Mouse (Mus musculus) forebrain, embryonic 16.5 days (tissue): ENCODE measurements around the gene Gpc6. TPM values are rescaled to one million over a fixed set of nuclear protein-coding genes. Genes with fewer than 3 reads are reported as not detected.
A peak's percentile ranks its signal among the peaks of the same experiment; 100 is the strongest.

Experiments used
- ATAC-seq: fragments of 200-750 bp; cut with Nextera tagmentation; 2 replicates; pipeline ENCODE4 v1.8.0; 2017; ENCODE audit warnings: mild to moderate bottlenecking, moderate library complexity
- H3K27ac ChIP-seq: fragments of 300-500 bp; sonication (generic); 2 replicates; pipeline ENCODE4 v1.5.1; 2014; ENCODE audit warnings: low read length, control low read depth
- H3K27me3 ChIP-seq: fragments of 300-500 bp; sonication (generic); replicated peaks from 2 replicates; pipeline ENCODE4 v1.6.1; 2014; ENCODE audit warnings: low read length; ENCODE audit not compliant: control insufficient read depth, insufficient read depth
- H3K36me3 ChIP-seq: fragments of 300-500 bp; sonication (generic); 2 replicates; pipeline ENCODE4 v1.6.1; 2014; ENCODE audit not compliant: control insufficient read depth, insufficient read depth
- H3K4me1 ChIP-seq: fragments of 300-500 bp; sonication (generic); replicated peaks from 2 replicates; pipeline ENCODE4 v1.6.1; 2014; ENCODE audit warnings: low read length; ENCODE audit not compliant: control insufficient read depth, insufficient read depth
- H3K4me2 ChIP-seq: fragments of 300-500 bp; sonication (generic); 2 replicates; pipeline ENCODE4 v1.6.1; 2014; ENCODE audit warnings: mild to moderate bottlenecking, low read length, control low read depth
- H3K4me3 ChIP-seq: fragments of 300-500 bp; sonication (generic); replicated peaks from 2 replicates; pipeline ENCODE4 v1.5.1; 2014; ENCODE audit warnings: mild to moderate bottlenecking, low read length, control low read depth
- H3K9ac ChIP-seq: fragments of 300-500 bp; sonication (generic); replicated peaks from 2 replicates; pipeline ENCODE4 v1.6.1; 2014; ENCODE audit warnings: low read depth, low read length, control low read depth
- H3K9me3 ChIP-seq: fragments of 300-500 bp; sonication (generic); 2 replicates; pipeline ENCODE4 v1.6.1; 2016; ENCODE audit warnings: low read length; ENCODE audit not compliant: control insufficient read depth
- WGBS: fragments of 180-500 bp; shearing (Covaris S2); extraction: QIAGEN DNeasy Blood & Tissue Kit; methylation state at CpG from one replicate; pipeline ENCODE4 v1.1.7; 2014; 5-methylcytosine and 5-hydroxymethylcytosine counted together
- polyA plus RNA-seq: library from polyadenylated mRNA; unstranded; fragments of >200 nt; fragmentation: Nextera tagmentation; extraction: Ambion mirVana; gene quantifications from 2 replicates; pipeline ENCODE4 v1.2.1, GENCODE M21; 2015

Gpc6 gene
- polyA plus RNA-seq, 1 experiment from 2014 or later: 18.2 TPM

DNA sequence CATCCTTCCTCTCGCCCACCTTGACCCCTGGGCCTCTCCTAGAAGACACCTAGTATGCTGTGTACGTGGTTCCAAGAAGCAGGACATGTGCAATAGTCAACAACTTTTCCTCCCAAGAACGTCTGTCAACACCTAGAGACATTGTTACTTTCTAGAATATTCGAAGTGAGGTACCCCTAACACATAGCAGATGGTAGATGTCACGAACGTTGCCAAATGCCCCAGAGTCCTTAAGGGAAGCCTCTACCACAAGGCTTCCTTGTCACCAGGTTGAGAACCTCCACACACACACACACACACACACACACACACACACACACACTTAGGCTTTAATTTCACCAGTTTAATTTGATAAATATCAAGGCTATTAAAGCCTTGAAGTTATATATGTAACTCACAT lies 600.0 kb downstream of the Gpc6 start:
- WGBS: 78% methylated on average over 6 of the region's 6 CpGs
- H3K4me2 ChIP-seq: no peak overlapping the region
- H3K4me3 ChIP-seq: no peak overlapping the region
- H3K4me1 ChIP-seq: peaks cover 9% of the 10 kb centered on the region
- no peak overlapping the region for H3K27ac ChIP-seq
- H3K9me3 ChIP-seq: no peaks in the 10 kb centered on the region
- ATAC-seq: no peak
- no peaks in the 10 kb centered on the region for H3K27me3 ChIP-seq
- H3K9ac ChIP-seq: no peak overlapping the region
- H3K36me3 ChIP-seq: no peaks in the 10 kb centered on the region

DNA sequence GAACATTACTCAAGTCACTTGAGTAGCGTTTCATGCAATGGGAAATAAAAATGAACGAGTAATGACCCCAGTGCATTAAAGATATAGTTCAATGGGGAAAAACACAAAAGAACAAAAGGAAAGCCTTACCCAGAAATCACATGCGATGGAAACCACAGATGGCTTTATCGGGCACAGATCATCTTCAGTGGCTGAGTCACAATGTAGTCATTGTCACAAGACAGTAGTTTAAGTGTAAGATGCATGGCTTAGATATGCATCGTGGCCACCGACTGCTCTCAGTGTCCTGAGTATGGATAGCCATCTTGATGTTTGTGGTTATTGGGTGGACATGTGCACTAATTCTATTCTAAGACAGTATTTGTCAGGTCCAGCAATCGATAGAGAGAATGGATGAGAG lies 601.9 kb downstream of the Gpc6 start:
- Histone ChIP-seq H3K4me1 (peaks cover 9% of the 10 kb centered on the region), H3K4me3 (no peak overlapping the region), H3K9me3 (no peaks in the 10 kb centered on the region), H3K9ac (no peak overlapping the region), H3K4me2 (no peak overlapping the region), H3K36me3 (no peaks in the 10 kb centered on the region), H3K27ac (no peak overlapping the region), H3K27me3 (no peaks in the 10 kb centered on the region)
- no peak for ATAC-seq
- 95% methylated on average over 7 of the region's 7 CpGs for WGBS

DNA sequence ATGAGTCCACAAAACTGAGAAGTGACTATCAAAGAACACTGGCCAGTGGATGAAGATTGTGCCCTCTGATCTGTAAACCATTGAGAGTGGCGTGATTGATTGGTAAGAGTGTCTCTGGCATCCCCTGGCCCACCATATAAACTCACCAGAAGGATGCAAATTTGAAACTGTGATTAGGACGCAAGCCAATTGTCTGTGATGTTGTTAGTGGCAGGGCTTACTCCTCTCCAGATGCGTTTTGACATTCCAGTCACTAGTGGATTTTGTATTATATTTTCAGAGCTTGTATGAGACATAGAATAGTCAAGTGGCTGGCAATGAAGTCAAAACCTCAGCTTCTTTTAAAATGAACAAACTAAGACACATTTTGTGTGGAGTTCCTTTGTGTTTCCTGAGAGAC lies 604.3 kb downstream of the Gpc6 start:
- Histone ChIP-seq H3K9ac (no peak overlapping the region), H3K27ac (no peak overlapping the region), H3K9me3 (no peaks in the 10 kb centered on the region), H3K4me3 (no peak overlapping the region), H3K4me2 (no peak overlapping the region), H3K27me3 (no peaks in the 10 kb centered on the region), H3K4me1 (peaks cover 9% of the 10 kb centered on the region), H3K36me3 (no peaks in the 10 kb centered on the region)
- ATAC-seq: peak; percentile 75
- 42% methylated on average over 3 of the region's 3 CpGs for WGBS

GRCm38 (mm10) chr14:117552776-117553175 lies 627.7 kb downstream of the Gpc6 start:
- no peaks in the 10 kb centered on the region for H3K4me1 ChIP-seq
- H3K4me3 ChIP-seq: no peak overlapping the region
- no peak for ATAC-seq
- H3K36me3 ChIP-seq: no peaks in the 10 kb centered on the region
- no peaks in the 10 kb centered on the region for H3K27me3 ChIP-seq
- no peak overlapping the region for H3K27ac ChIP-seq
- no peaks in the 10 kb centered on the region for H3K9me3 ChIP-seq
- no peak overlapping the region for H3K4me2 ChIP-seq
- H3K9ac ChIP-seq: no peak overlapping the region

DNA sequence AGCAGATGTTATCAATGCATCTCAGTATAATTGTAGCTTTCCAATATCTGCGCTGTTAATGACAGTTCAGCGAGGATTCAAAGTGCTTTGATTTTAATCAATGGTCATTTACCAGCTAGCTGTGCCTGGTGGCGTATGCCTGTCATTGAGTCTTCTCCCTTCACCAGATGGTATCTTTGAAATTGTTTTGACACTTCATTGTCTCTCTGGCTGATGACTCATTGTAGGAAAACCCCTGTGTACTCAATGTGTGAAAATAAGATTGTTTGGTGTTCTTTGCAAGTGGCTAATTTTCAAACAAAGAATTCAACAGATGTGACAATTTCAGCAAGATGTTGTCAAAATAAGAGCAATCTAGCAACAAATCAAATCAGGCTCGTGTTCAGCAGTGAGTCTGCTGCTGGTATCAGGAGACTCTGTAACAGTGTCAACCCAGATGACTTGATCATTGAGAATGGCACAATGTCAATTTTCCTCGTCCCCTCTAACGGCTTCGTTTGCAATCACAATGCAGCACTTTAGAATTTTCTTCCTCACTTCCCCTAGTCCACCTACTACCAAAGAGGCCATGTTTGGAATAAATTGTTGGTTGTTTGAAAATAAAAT lies 631.7 kb downstream of the Gpc6 start:
- WGBS: 34% methylated on average over 7 of the region's 7 CpGs
- H3K27me3 ChIP-seq: no peaks in the 10 kb centered on the region
- H3K4me2 ChIP-seq: no peak overlapping the region
- no peak overlapping the region for H3K9ac ChIP-seq
- no peaks in the 10 kb centered on the region for H3K9me3 ChIP-seq
- H3K27ac ChIP-seq: no peak overlapping the region
- peak; percentile 85 for ATAC-seq
- no peak overlapping the region for H3K4me3 ChIP-seq
- no peaks in the 10 kb centered on the region for H3K36me3 ChIP-seq
- no peaks in the 10 kb centered on the region for H3K4me1 ChIP-seq

- no peak for ATAC-seq
- Histone ChIP-seq H3K4me1 (no peaks in the 10 kb centered on the region), H3K27me3 (no peaks in the 10 kb centered on the region), H3K36me3 (no peaks in the 10 kb centered on the region), H3K4me2 (no peak overlapping the region), H3K9ac (no peak overlapping the region), H3K4me3 (no peak overlapping the region), H3K9me3 (no peaks in the 10 kb centered on the region), H3K27ac (no peak overlapping the region)
- WGBS: 86% methylated on average over 4 of the region's 4 CpGs
Measured at GRCm38 (mm10) chr14:117562146-117562545, 637.0 kb downstream of the Gpc6 start.

DNA sequence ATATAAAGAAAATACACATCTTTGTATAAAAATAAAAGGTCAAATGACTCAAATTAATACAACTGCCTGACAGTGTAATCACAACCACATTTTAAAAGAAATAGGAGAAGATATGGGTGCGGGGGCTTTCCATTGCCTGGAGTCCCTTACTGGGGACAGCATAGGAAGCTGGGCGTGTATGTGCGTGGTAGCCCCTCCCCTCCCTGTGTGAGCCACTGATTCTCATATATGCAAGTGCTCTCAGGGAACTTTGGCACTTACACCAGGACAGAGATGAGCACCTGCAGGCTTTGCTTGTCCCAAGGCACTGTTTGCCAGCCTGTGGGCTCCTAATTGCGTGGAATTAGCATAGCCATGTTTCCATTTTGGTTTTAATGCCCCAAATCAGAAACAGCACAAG lies 644.2 kb downstream of the Gpc6 start:
- Histone ChIP-seq H3K4me1 (peaks cover 12% of the 10 kb centered on the region), H3K4me3 (no peak overlapping the region), H3K27ac (no peak overlapping the region), H3K4me2 (no peak overlapping the region), H3K9me3 (no peaks in the 10 kb centered on the region), H3K27me3 (no peaks in the 10 kb centered on the region), H3K36me3 (no peaks in the 10 kb centered on the region), H3K9ac (no peak overlapping the region)
- no peak for ATAC-seq
- 61% methylated on average over 4 of the region's 4 CpGs for WGBS

DNA sequence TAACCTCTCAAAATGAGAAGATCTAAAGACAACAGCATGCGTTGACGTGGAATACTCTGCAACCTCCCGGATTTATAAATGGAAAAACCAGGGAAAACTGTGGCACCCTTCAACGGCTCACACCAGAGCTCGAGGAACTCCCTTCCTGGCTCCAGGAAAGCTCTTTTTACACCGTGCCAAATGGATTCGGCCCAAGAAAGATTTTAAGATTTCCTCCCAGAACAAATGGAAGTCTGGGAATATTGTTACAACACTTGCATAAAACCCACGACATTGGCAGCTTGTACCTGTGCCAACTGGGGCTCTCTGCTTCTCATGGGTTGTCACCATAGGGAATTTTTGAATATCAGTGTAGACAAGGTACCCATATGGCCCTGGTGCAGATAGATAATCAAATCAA lies 647.1 kb downstream of the Gpc6 start:
- Histone ChIP-seq H3K9me3 (no peaks in the 10 kb centered on the region), H3K9ac (no peak overlapping the region), H3K36me3 (no peaks in the 10 kb centered on the region), H3K4me1 (peaks cover 12% of the 10 kb centered on the region), H3K27ac (no peak overlapping the region), H3K27me3 (no peaks in the 10 kb centered on the region), H3K4me2 (peak overlapping the region; percentile 3; the same call in 1 of the 2 replicates), H3K4me3 (no peak overlapping the region)
- 49% methylated on average over 8 of the region's 8 CpGs for WGBS
- ATAC-seq: peak; percentile 82

DNA sequence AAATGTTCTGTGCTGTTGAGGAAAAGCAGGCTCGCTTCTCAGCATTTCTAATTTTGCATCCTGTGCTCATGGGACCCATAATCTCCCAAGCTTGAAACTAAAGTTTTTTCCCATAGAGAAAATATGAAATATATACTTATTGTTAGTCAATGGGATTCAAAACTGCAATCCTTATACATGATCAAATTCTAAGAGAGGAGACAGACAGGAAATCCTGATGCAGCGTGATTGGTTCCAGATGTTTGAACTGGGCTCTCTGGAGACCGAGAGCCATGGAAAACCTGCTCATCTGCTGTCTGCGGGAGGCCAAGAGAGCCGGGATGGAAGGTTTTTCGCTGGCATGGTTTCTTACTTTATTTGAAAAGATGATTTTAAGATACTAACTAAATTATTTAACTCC lies 649.1 kb downstream of the Gpc6 start:
- ATAC-seq: no peak
- 84% methylated on average over 6 of the region's 6 CpGs for WGBS

DNA sequence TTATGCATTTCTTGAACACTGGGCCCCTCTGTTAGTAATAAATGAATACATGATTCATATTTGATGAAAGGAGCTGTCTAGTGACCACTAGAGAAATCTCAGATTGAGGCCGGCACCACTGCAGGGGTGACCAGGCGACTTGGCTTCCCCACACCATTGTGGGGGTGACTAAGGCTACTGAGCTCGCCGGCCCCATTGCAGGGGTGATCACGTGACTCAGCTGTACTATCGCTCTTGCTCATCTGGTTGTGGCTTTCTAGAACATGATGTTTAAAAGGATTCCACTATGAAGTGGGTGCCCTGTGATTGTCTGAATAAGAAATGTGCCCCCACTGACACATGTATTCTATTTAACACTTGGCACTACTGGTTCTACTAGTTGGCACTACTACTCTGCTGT lies 656.6 kb downstream of the Gpc6 start:
- H3K4me3 ChIP-seq: no peak overlapping the region
- WGBS: 94% methylated on average over 6 of the region's 6 CpGs
- no peaks in the 10 kb centered on the region for H3K4me1 ChIP-seq
- no peaks in the 10 kb centered on the region for H3K9me3 ChIP-seq
- no peak overlapping the region for H3K4me2 ChIP-seq
- H3K27me3 ChIP-seq: no peaks in the 10 kb centered on the region
- no peak for ATAC-seq
- H3K9ac ChIP-seq: no peak overlapping the region
- no peak overlapping the region for H3K27ac ChIP-seq
- H3K36me3 ChIP-seq: no peaks in the 10 kb centered on the region

More for the DNA sequence above, 649.1 kb downstream of the Gpc6 start:
- no peaks in the 10 kb centered on the region for H3K36me3 ChIP-seq
- H3K4me2 ChIP-seq: no peak overlapping the region
- no peaks in the 10 kb centered on the region for H3K9me3 ChIP-seq
- peaks cover 12% of the 10 kb centered on the region for H3K4me1 ChIP-seq
- no peaks in the 10 kb centered on the region for H3K27me3 ChIP-seq
- no peak overlapping the region for H3K9ac ChIP-seq
- no peak overlapping the region for H3K4me3 ChIP-seq
- H3K27ac ChIP-seq: no peak overlapping the region
